Mouse (Mus musculus): ENCODE measurements at regions not wholly inside any gene's neighbourhood (a gene's known extent, or its start where the extent isn't known, plus 50 kb on each side); places are given as distances from the start of the nearest gene placed in this dataset.

DNA sequence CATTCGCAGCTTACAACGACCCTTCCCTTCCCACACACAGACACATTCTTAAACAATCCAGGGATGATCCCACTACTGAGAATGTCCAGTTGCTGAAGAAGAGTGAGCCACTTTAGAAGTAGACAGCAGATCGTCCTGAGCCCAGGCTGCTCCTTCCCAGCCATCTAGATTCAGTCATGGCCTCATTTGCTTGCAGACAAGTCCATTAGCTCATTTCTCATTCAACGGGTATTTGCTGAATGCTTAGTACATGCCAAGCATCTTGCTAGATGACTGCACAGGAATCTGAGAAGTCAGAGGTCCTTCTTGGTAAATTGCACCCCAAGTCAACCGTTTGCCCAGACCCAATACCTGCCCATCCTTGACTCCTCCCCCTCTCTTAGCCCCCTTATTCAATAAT lies 57.8 kb downstream of the Ier5 start:
- CTCF ChIA-PET: interaction anchor here (0.6 to 0.7 kb wide), 2 partner anchors 13 to 102 kb away, joined by 3 to 4 read pairs; no protein-coding TSS in a partner anchor

DNA sequence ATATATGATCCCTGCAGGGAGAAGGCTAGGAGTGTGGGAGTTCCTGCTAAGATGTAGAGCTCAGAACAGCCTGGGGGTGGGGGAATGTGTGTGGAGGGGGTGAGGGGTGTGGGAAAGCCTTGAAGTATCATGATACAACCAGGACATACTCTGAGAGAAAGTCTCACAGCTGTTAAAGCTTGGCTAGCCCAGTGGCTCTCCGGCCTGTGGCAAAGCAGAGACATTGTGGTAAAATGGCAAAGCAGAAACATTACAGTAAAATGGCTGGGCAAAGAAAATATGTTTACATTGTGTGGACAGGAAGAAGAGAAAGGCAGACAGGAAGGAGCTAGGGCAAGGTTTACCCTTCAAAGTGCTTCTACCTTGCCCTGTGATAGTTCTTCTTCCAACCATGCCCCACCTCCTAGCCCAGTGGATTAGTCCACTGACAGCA lies 58.5 kb downstream of the Ier5 start:
- CTCF ChIA-PET: interaction anchor here (0.6 kb wide), 1 partner anchor 13 kb away, joined by 10 read pairs; no protein-coding TSS in a partner anchor

DNA sequence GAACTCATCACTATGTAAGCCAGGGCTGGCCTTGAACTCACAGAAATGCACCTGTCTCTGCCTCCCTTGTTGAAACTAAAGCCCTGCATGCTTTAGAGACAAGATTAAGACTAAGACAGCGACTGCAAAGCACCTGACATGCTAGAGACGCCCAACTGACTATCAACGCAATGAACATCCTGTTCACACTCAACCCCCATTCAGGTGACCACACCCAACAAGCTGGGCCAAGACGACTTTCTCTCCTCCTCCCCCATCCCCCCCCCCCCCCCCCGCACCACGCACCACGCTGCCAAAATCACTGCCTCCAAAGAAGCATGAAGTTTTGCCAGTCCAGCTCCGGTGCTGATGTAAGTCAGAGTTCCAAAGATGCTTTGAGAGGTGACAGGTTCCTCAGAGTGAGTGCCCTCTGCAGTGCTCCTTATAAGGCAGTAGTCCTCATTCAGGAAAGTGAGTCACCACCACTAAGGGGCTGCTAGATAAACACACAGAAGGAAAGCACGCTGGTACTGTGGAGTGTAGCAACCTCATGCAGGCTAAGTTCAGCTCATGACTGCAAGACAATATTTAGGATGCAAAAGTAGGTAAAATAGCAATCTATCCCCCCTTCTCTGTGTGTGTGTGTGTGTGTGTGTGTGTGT lies 59.2 kb downstream of the Ier5 start:
- CTCF ChIA-PET: no interaction called here

DNA sequence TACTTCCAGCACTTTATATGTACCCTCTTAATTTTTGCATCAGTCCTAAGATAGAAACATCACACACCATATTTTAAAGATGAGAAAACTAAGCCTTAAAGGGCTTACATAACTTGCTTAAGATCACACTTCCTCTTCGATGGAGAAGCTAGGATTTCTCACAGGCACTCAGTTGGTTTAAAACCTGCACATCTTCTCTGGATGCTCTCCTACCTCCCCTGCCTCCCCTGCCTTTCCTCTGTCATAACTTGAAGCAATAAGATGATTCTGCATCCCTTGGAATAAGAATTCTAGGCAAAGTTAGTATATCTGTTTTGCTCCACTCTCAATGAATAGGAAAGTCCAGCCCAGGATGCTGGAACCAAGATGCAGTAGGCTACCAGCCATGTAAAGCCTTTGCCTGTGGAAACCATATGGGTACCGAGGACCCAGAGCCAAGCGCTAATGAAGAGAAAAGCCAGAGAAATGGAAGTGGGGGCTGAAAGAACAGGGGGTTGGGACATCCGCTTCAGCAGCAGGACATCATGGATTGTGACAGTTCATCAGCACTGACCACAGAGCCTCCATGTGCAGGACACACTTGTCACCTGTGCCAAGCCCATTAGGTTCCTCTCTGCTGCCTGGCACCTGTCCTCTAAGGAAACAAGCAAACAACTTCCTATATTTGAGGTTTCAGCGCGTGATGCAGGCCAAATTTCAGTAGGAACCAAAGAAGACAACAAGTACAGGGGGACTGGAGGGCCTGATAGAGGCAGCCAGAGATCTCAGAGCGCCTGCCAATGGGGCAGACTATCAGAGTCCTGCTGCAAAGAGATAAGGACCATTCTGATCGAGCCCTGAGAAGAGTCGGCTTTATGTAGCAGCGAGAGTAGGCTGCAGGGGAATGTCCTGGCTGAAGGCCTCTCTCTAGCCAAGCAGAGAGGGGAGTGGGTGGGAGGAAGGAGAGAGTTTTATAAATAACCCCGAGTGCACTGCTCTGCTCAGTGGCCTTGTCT lies 60.5 kb downstream of the Ier5 start:
- CTCF ChIA-PET: no interaction called here

DNA sequence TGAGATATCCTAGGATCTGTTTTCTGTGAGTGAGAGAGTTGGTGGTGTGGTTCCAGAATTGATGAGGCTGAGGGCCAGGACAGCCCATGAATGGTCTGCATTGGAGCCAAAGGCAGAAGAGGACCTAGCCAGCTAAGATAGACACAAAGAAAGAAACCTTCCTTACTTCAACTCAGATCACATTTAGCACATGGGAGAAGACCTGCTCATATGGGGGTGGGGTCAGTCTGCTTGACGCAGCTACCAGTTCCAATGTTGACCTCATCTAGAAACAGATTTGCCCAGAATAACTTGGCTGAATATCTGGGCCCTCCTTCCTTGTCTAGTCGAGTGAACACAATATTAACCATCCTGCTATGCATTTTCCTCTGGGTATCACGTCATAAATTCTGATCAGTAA lies 62.0 kb downstream of the Ier5 start:
- CTCF ChIA-PET: interaction anchor here (0.6 kb wide), 1 partner anchor 645 kb away, joined by 4 read pairs; no protein-coding TSS in a partner anchor

DNA sequence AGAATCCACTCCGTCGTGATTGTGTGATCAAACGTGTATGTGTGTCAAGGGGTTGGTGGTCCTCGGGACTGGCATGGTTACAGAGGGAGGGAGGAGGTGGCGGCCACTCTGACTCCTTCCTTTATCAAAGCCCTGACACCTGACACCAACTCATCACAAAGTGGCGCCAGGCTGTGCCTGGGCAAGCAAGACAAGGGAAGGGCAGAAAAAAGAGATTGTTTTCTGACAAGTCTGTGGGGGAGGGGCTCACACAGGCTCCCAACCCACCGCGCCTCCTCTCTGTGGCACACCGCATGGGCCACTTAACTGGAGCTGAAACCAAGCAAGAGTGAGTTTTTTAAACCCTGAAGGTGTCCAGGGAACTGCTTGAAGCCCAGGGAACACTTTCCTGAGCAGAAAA lies 68.5 kb downstream of the Ier5 start:
- CTCF ChIA-PET: no interaction called here

DNA sequence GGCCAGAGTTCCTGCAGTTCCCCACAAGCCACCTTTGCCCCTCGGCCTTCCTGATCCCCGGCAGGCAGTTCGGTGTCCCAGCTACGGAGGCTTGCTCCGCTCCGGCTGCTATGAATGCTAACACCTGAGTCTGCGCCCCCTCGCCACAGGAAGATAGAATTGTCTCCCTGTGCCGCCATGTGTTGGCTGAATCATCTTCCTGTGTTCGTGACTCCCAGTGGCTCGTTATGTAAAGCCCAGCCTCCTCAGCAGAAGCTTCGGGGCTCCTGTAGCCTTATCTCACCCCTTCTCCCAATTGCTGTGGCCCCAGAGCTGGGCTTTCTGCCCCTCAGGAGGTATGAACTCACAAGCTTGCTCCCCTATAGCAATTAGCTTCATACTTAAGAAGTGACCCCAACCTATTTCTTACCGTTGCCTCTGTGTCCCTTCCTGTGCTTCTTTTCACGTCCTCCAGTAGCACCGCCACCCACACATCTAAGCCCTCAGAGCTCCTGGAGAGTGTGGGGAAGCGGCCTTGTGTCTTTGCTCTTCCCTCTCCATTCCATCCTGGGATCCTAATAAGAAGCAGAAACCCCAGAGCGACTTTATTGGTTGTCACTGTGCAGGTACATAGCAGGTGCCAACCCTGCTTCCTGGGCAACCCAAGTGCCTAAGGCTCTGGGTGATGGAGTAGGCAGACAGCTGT lies 70.1 kb downstream of the Ier5 start:
- CTCF ChIA-PET: interaction anchor here (0.6 to 1.1 kb wide), 2 partner anchors 27 to 116 kb away, joined by 3 to 6 read pairs; no protein-coding TSS in a partner anchor

DNA sequence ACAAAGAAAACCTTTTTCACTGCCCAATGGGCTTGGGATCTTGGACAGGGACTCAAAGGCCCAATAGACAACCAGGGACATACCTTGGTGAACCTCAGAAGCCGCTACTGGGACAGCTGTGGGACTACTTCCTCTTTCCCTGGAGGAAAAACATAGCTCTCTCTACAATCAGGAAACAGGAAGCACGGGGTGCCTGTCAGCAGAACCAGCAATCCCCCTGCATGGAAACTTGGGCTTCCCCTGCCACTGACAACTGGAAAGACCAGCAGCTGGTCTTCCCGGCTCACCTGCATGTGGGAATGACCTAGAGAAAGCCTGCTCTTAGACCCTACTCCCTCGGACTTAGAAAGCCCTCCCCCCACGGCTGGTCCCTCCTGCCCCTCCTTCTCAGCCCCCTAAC lies 70.7 kb downstream of the Ier5 start:
- CTCF ChIA-PET: interaction anchor here (1.1 to 1.2 kb wide), 3 partner anchors 13 to 116 kb away, joined by 3 read pairs; no protein-coding TSS in a partner anchor

DNA sequence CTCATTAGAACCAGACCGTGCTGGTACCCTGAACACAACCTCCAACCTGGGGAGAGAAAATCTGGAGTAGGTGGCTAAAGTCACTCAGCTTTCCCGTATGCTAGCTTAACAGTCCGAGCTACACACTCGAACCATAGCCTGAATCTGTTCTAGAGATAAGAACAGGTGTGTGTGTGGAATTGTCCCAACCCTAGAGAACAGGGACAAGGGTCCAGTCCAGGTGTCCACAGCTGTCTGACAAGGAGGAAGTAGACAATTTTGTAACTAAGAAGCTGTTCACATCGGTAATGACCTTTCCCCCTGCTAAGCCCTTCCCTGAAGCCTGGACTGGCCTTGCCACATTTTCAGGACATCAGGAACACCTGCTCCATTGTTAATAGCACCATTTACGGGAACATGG lies 71.3 kb downstream of the Ier5 start:
- CTCF ChIA-PET: interaction anchor here (0.7 to 1.2 kb wide), 5 partner anchors 13 to 194 kb away, joined by 3 to 10 read pairs (median 3); no protein-coding TSS in a partner anchor

DNA sequence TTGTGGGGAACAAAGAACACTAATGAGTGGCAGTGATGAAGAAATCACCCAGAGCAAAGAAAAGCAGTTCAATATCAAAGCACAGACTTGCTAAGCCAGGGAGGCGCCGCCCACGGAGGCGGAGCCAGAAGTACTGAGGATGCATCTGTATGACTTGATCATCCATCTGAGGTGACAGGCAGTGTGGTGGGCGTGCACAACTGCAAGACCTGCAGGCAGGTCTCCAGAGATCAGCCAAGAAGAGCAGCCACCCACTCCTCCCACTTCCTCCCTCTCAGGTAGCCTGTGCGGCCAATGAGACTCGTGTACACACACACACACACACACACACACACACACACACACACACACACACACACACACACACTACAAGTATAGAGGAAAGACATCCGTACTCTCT lies 71.9 kb downstream of the Ier5 start:
- CTCF ChIA-PET: interaction anchor here (0.7 to 1.2 kb wide), 4 partner anchors 13 to 193 kb away, joined by 3 to 10 read pairs (median 3); no protein-coding TSS in a partner anchor

DNA sequence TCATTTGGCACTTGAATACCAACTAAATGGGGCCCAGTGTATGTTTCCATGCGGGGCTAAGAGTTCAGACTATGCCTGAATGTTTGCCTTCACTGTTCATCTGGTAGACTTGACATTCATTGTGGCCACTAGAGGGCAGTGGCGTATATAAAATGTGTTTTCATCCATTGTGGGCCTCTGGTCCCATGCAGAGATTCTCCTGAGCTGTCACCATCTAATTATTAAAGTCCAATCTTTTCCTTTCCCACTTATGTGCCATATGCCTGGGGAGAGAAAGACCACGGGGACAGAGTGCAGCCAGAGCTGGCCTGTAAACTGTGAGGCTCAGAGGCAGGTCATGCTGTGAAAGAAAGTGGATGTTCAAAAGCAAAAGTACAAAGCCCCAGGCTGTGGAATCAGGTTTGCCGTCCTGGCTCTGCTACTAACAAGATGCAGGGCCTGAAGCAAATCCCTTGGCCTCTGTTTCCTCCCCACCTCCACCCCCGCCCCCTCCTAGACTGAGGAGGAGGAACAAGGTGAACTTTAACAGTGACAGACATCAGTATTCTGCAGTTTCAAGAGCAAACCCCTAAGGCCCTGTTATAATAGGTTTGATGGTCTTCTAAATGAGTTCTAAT lies 73.5 kb downstream of the Ier5 start:
- CTCF ChIA-PET: interaction anchor here (0.6 to 1.7 kb wide), 8 partner anchors 19 to 239 kb away, joined by 3 to 7 read pairs (median 4); no protein-coding TSS in a partner anchor

DNA sequence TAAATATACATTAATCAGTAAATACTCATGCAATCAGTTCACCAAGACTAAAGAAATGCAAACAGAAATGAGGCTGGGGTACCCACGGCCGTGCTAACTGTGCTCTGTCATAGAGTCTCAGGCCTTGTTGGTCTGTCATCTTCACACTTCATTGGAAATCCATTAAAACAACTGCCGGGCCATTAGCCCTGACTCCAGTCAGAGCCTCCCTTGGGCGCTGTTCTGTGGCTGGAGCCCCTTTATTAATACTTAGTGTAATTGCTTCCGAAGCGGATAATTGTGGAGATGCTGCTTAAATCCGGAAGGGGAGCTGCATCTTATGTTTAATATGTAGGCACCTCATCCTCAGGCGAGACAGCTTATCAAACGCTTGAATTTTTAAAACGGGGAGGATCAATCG lies 76.1 kb downstream of the Ier5 start:
- CTCF ChIA-PET: no interaction called here

DNA sequence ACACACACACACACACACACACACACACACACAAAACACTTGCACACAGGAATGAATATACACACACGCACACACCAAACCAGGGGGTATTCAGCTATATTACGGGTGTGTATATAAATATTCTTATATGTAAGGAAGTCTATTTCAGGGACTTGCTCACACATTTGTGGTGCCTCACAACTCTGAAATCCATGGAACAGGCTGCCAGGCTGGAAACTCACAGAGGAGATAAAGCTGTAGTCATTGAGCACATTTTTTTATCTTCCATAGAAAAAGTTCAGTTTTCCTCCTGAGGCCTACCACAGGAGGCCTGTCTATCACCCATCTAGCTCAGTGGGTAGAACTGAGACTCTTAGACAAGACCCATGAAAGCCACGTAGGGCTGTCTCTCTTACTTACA lies 83.8 kb downstream of the Ier5 start:
- CTCF ChIA-PET: interaction anchor here (0.6 kb wide), 2 partner anchors 27 to 225 kb away, joined by 3 to 4 read pairs; no protein-coding TSS in a partner anchor

DNA sequence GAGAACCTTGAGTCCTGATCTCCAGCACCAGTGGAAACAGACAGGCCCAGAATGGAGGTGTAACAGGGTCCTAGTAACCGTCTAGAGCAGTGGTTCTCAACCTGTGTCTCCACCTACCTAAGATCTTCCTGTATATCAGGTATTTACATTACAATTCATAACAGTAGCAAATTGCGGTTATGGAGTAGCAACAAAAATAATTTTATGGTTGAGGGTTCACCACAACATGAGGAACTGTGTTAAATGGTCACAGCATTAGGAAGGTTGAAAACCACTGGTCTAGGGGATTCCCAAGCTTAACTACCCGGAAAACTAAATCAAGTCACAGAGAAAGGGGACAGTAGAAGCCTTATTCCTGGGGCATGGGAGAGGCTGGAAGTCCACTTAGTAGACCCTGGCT lies 84.5 kb downstream of the Ier5 start:
- CTCF ChIA-PET: no interaction called here

DNA sequence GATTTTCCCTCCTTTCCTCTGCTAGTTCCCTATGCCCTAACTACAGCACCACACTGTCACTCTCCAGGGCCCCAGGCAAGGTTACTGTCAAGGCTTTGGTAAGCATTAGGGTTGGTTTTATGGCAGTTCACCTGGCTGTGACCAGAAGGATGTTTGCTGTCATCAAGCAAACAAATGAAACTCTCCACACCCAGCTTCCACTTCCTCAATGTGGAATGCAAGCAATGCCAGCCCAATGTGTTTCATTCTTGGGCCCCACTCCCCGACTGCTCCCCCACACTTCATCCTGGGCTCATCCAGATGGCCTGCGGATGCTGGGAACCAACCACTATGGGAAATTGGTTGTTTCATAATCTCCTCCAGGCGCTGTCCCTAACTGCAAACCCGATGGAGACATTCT lies 85.7 kb downstream of the Ier5 start:
- CTCF ChIA-PET: no interaction called here

DNA sequence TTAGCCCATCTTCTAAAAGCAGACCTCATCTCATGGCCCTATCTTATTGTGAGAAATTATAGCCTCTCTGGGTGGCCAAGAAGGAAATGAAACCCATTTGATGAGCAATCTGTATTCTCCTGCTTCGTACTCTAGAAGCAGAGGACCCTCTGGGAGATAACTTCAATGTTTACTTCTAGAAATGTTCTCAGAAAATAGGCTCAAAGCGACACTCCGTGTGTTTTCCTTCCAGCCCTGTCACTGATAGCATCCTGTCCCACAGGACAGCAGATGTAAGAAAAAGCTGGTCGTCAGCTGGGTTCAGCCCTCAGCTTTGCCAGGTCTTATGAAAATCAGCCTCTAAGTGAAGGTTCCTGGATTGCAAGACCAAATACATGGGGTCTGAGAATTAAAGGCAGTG lies 86.1 kb downstream of the Ier5 start:
- CTCF ChIA-PET: interaction anchor here (0.6 kb wide), 1 partner anchor 203 kb away, joined by 4 read pairs; no protein-coding TSS in a partner anchor

DNA sequence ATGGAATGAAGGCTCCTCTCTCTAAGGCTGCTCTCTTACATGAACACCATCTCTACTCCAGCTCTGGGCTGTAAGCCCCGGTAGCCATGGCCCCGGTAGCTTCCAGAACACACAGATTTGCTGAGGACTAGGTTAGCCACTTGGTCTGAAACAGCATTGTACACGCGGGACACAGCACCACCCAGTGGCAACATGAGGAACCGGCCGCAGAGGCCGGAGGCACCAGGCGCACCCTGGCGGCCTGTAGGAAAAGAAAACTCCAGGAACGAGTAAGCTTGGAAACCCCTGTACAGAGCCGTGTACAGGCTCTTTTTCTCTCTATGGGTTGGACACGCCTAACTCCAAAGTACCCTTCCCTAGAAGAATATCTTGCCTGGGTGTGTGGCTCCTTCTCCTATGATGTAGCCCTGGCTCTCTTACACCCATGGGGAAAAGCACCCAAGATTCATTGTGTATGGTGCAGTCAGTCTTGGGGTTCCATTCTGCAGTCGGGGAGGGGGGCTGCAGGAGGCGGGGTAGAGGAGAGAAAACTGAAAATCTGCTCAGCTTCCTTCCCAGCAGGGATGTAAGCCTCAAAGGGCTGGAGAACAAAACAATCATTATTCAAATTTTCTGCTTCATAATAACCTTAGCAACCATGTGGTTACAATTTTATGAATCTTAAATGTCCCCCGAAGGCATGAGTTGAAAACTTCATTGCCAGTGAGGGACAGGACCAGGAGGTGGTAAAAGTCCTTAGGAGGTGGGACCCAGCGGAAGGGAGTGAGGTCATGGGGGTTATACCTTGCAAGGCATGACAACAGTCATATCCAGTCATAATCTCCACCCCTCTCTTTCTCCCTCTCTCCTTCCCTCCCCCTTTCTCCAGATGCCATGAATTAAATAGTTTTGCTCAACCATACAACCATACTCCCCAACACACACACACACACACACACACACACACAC lies 92.6 kb downstream of the Ier5 start:
- CTCF ChIA-PET: interaction anchor here (0.6 to 3.7 kb wide), 6 partner anchors 19 to 223 kb away, joined by 3 to 40 read pairs (median 4); no protein-coding TSS in a partner anchor

DNA sequence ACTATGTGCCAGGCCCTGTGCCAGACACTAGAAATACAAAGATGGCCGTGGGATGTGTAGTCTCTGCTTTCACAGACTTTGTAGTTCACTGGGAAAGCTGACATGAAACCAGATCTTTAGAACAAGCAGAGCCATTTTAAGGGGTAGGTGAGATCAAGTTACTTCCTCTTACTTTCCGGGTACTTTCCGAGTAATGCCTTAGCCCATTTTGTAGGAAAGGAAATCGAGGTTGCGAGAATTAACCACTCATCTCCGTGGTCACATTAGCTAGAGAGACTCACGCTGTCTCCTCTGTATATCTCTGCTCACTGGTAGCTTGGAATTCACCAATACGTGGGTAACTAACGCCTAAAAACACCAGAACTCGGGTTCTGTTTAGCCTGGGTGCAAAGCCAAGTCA lies 93.3 kb downstream of the Ier5 start:
- CTCF ChIA-PET: interaction anchor here (1.1 to 3.7 kb wide), 4 partner anchors 214 to 222 kb away, joined by 3 to 40 read pairs (median 7); no protein-coding TSS in a partner anchor

DNA sequence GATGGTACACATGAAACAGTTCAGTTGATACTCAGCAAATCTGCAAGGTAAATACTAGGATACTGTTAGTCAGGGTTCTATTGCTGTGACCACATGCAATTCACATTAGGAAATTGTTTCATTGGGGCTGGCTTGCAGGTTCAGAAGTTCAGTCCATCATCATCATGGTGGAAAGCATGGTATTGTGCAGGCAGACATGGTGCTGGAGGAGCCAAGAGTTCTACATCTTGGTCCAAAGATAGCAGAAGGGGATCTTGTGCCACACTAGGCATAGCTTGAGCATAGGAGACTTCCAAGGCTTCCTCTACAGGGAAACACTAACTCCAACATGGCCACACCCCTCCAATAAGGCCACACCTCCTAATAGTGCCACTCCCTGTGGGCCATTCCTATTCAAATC lies 99.1 kb downstream of the Ier5 start:
- CTCF ChIA-PET: no interaction called here
